Mouse (Mus musculus) kidney, adult 9 months (tissue): ENCODE data around the gene Rspry1.

Experiments
- DNase-seq: peaks from one replicate; pipeline ENCODE4 v3.0.0; 2022

The Rspry1 gene

GRCm38 (mm10) chr8:94601607-94602385 is at the start of gene Rspry1, which contains the start of gene Fam192a:
TSS of gene Rspry1 (plus strand) at chr8:94601937.
TSS of gene Fam192a (minus strand) at chr8:94601997.
- DNase-seq: peak; percentile 100

- DNase-seq: no peak
Measured at GRCm38 (mm10) chr8:94552696-94553095, 49.0 kb upstream of the Rspry1 start.

- no peak for DNase-seq
Measured at GRCm38 (mm10) chr8:94557281-94557680, 44.5 kb upstream of the Rspry1 start.

GRCm38 (mm10) chr8:94561256-94561655 is 40.5 kb upstream of the Rspry1 start:
- DNase-seq: no peak

- DNase-seq: no peak
Measured at GRCm38 (mm10) chr8:94564421-94564820, 37.3 kb upstream of the Rspry1 start.

GRCm38 (mm10) chr8:94566033-94566432 is 35.7 kb upstream of the Rspry1 start:
- no peak for DNase-seq

- peak; percentile 32 for DNase-seq
Measured at GRCm38 (mm10) chr8:94566446-94567158, 35.1 kb upstream of the Rspry1 start.

- no peak for DNase-seq
Measured at GRCm38 (mm10) chr8:94567159-94567849, 34.4 kb upstream of the Rspry1 start.

GRCm38 (mm10) chr8:94568098-94568497 is 33.6 kb upstream of the Rspry1 start:
- no peak for DNase-seq

GRCm38 (mm10) chr8:94569419-94569818 is 32.3 kb upstream of the Rspry1 start:
- DNase-seq: no peak

- DNase-seq: no peak
Measured at GRCm38 (mm10) chr8:94571896-94572295, 29.8 kb upstream of the Rspry1 start.

- no peak for DNase-seq
Measured at GRCm38 (mm10) chr8:94574159-94574907, 27.4 kb upstream of the Rspry1 start.

GRCm38 (mm10) chr8:94575148-94575547 is 26.6 kb upstream of the Rspry1 start:
- DNase-seq: no peak

- no peak for DNase-seq
Measured at GRCm38 (mm10) chr8:94581820-94582483, 19.8 kb upstream of the Rspry1 start.

GRCm38 (mm10) chr8:94582569-94582968 is 19.2 kb upstream of the Rspry1 start:
- no peak for DNase-seq

GRCm38 (mm10) chr8:94584238-94584817 is 17.4 kb upstream of the Rspry1 start:
- DNase-seq: peak; percentile 50

- no peak for DNase-seq
Measured at GRCm38 (mm10) chr8:94591691-94592090, 10.0 kb upstream of the Rspry1 start.

- peak; percentile 35 for DNase-seq
Measured at GRCm38 (mm10) chr8:94594211-94594610, 7.5 kb upstream of the Rspry1 start.

GRCm38 (mm10) chr8:94600478-94600877 is 1.3 kb upstream of the Rspry1 start:
- no peak for DNase-seq

- no peak for DNase-seq
Measured at GRCm38 (mm10) chr8:94601034-94601606, 617 bp upstream of the Rspry1 start.

- DNase-seq: peak; percentile 76
Measured at GRCm38 (mm10) chr8:94602471-94603131, 864 bp downstream of the Rspry1 start.
